Mouse (Mus musculus) stomach, postnatal 0 days (tissue): Measurements from ENCODE around the gene Gga1.

Source experiments
- CTCF ChIP-seq: IDR thresholded peaks from 2 replicates; pipeline ENCODE4 v1.5.1; 2016; ENCODE audit warnings: antibody characterized with exemption, low read depth, mild to moderate bottlenecking, moderate library complexity
- EP300 ChIP-seq: optimal IDR thresholded peaks from 2 replicates; pipeline ENCODE3; 2016; ENCODE audit warnings: antibody characterized with exemption

- TF ChIP-seq CTCF (no peak), EP300 (no peak)
These were observed 41.1 kb downstream of the Gga1 start for GRCm38 (mm10) chr15:78918126-78918525.
